8 mouse cellular contexts compared by ENCODE assay signal in the genomic region with DNA sequence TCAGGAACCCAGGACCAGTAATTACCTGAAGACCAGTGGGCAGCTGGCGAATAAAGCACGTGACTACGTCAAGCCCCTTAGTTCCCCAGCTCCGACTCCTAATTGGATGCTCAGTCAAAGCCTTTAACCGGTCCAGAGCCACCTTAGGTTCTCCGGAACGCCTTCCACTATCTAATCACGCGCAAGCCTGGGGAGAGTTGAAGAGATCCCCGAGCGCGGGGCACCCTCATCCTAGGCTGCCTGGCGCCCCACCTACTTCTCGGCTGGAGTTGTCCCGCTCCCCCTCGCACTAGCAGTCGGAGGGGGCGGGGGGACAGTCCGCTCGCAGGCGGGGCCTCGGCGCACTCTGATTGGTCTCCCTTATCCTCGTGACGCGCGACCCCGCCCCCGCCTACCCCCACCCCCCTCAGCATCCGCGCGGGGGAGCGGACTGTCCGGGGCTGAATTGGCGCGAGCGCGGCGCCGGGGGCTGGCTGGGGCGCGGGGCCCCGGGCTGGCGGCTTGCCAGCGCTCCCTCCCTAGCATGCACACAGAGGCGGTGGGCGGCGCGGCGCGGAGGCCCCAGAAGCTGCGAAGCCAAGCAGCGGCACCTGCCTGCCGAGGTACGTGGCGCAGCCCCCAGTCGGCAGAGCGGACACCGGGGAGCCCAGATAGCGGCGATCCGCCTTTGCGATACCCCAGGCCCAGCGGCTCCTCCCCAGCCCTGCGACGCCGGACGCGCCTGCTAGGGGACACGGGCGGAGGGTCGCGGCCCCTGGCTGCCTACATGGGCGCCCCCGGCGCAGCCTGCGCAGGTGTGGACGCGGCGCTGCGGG. TPM values are rescaled to one million over a fixed set of nuclear protein-coding genes. Genes with fewer than 3 reads are reported as not detected.
A peak's percentile ranks its signal among the peaks of the same experiment; 100 is the strongest.
DNase-seq lines count a peak whose midpoint lies in the region; ATAC-seq lines count a peak whose summit lies in the region.

A gene (plus strand): TSS at position 412 of the 815 bp plus-strand sequence.

- H3K4me1 ChIP-seq in hindbrain, embryonic 15.5 days (replicated peaks): peaks cover 28% of the 10 kb centered on the region

- peak; percentile 98 for ATAC-seq in hindbrain, embryonic 15.5 days (ENCODE audit: low FRiP score, low read depth)

- peak; percentile 79 for DNase-seq in T-cell, adult 2 months (ENCODE audit: low spot score)
- DNase-seq in cerebellum, postnatal 25 days: peak; percentile 93 to 97
- peak; percentile 86 to 87 for DNase-seq in frontal cortex, postnatal 36 days (ENCODE audit: low spot score in 2 of 2)
- peak; percentile 87 to 90 for DNase-seq in left cerebral cortex, adult 18-20 months (ENCODE audit: low spot score in 2 of 2)
- peak; percentile 93 to 95 for DNase-seq in lung, postnatal 4 days
- peak; percentile 95 for DNase-seq in retina, postnatal 1 day
- DNase-seq in thymus, postnatal 4 days: peak; percentile 94

- no peaks in the 10 kb centered on the region for H3K27me3 ChIP-seq in hindbrain, embryonic 15.5 days

- under 1% methylated on average over 80 of the region's 81 CpGs for WGBS in hindbrain, embryonic 15.5 days

- H3K9ac ChIP-seq in hindbrain, embryonic 15.5 days: peak within 1 kb of the TSS; percentile 94

- no peaks in the 10 kb centered on the region for H3K9me3 ChIP-seq in hindbrain, embryonic 15.5 days

- H3K36me3 ChIP-seq in hindbrain, embryonic 15.5 days: no peaks in the 10 kb centered on the region

- H3K27ac ChIP-seq in hindbrain, embryonic 15.5 days (replicated peaks): peak within 1 kb of the TSS; percentile 84

- peak within 1 kb of the TSS; percentile 81 for H3K4me2 ChIP-seq in hindbrain, embryonic 15.5 days

- H3K4me3 ChIP-seq in hindbrain, embryonic 15.5 days: peak within 1 kb of the TSS; percentile 91

RNA-seq across cellular contexts. Expression of the gene that starts here (rescaled TPM):
- polyA plus RNA-seq in hindbrain, embryonic 15.5 days (2015; fragmentation: Nextera tagmentation; extraction: Ambion mirVana): 62.4 and 62.5 TPM in 2 replicates
- 100 to 1,000 TPM; 166 to 175 TPM for total RNA-seq in left cerebral cortex, adult 18-20 months (2021)

Comparison
In these comparisons a context has a peak if more than half of its experiments do, and no peak if none do; other contexts are left out.
1. Peak in every context shown above with its lines: DNase-seq, ATAC-seq, H3K4me3 ChIP-seq and H3K27ac ChIP-seq.